Mouse (Mus musculus) forebrain, embryonic 14.5 days (tissue): Measurements from ENCODE around the gene Gtf3c2. TPM values are rescaled to one million over a fixed set of nuclear protein-coding genes. Genes with fewer than 3 reads are reported as not detected.

Source experiments
- ATAC-seq: fragments of 200-750 bp; cut with Nextera tagmentation; 2 replicates; pipeline ENCODE4 v1.8.0; 2017; ENCODE audit warnings: mild to moderate bottlenecking, moderate library complexity
- DNase-seq: peaks from one replicate; pipeline ENCODE4 v3.0.0-alpha.2; 2015; ENCODE audit warnings: low spot score
- H3K27ac ChIP-seq: fragments of 300-500 bp; sonication (generic); 2 replicates; pipeline ENCODE4 v1.5.1; 2014; ENCODE audit warnings: low read depth, mild to moderate bottlenecking, control low read depth, low read length, moderate library complexity
- H3K27me3 ChIP-seq: fragments of 300-500 bp; sonication (generic); replicated peaks from 2 replicates; pipeline ENCODE4 v1.6.1; 2014; ENCODE audit warnings: low read length, control low read depth, mixed read lengths; ENCODE audit not compliant: control insufficient read depth, insufficient read depth
- H3K36me3 ChIP-seq: fragments of 300-500 bp; sonication (generic); 2 replicates; pipeline ENCODE4 v1.6.1; 2014; ENCODE audit warnings: low read length, control low read depth; ENCODE audit not compliant: control insufficient read depth, insufficient read depth
- H3K4me1 ChIP-seq: fragments of 300-500 bp; sonication (generic); 2 replicates; pipeline ENCODE4 v1.6.1; 2014; ENCODE audit warnings: antibody characterized with exemption, low read length, control low read depth; ENCODE audit not compliant: control insufficient read depth, insufficient read depth
- H3K4me2 ChIP-seq: fragments of 300-500 bp; sonication (generic); 2 replicates; pipeline ENCODE4 v1.6.1; 2014; ENCODE audit warnings: mild to moderate bottlenecking, control low read depth, low read length
- H3K4me3 ChIP-seq: fragments of 300-500 bp; sonication (generic); 2 replicates; pipeline ENCODE4 v1.5.1; 2014; ENCODE audit warnings: low read depth, low read length, control low read depth
- H3K9ac ChIP-seq: fragments of 300-500 bp; sonication (generic); 2 replicates; pipeline ENCODE4 v1.6.1; 2014; ENCODE audit warnings: mild to moderate bottlenecking, low read length, control low read depth, moderate library complexity
- H3K9me3 ChIP-seq: fragments of 300-500 bp; sonication (generic); replicated peaks from 2 replicates; pipeline ENCODE4 v1.6.1; 2016; ENCODE audit warnings: low read length, control low read depth, mixed read lengths; ENCODE audit not compliant: control insufficient read depth
- WGBS: fragments of 180-500 bp; shearing (Covaris S2); extraction: QIAGEN DNeasy Blood & Tissue Kit; methylation state at CpG from one replicate; pipeline ENCODE4 v1.1.7; 2014; 5-methylcytosine and 5-hydroxymethylcytosine counted together
- polyA plus RNA-seq: library from polyadenylated mRNA; unstranded; fragments of >200 nt; fragmentation: Nextera tagmentation; extraction: Ambion mirVana; gene quantifications from 2 replicates; pipeline ENCODE4 v1.2.1, GENCODE M21; 2014

Gtf3c2 gene
- polyA plus RNA-seq, 1 experiment from 2014 or later: 45.7 TPM

GRCm38 (mm10) chr5:31137658-31138057, 42.3 kb downstream of the Gtf3c2 start:
- Histone ChIP-seq H3K27ac (no peak overlapping the region), H3K9ac (no peak overlapping the region), H3K36me3 (peaks cover 7% of the 10 kb centered on the region), H3K4me1 (no peaks in the 10 kb centered on the region), H3K4me3 (peak overlapping the region; percentile 15; the same call in 1 of the 2 replicates), H3K9me3 (no peaks in the 10 kb centered on the region), H3K27me3 (peaks cover 49% of the 10 kb centered on the region), H3K4me2 (peak overlapping the region; percentile 39)
- DNase-seq: no peak
- 1% methylated on average over 13 of the region's 13 CpGs for WGBS
- ATAC-seq: no peak

- Histone ChIP-seq H3K4me1 (no peaks in the 10 kb centered on the region), H3K36me3 (peaks cover 7% of the 10 kb centered on the region), H3K27me3 (peaks cover 49% of the 10 kb centered on the region), H3K27ac (no peak overlapping the region), H3K4me2 (peak overlapping the region; percentile 14; the same call in 1 of the 2 replicates), H3K9ac (no peak overlapping the region), H3K9me3 (no peaks in the 10 kb centered on the region), H3K4me3 (no peak overlapping the region)
- DNase-seq: no peak
- ATAC-seq: no peak
- under 1% methylated on average over 33 of the region's 33 CpGs for WGBS
These were observed 43.1 kb downstream of the Gtf3c2 start for GRCm38 (mm10) chr5:31136730-31137424.

- Histone ChIP-seq H3K27me3 (no peaks in the 10 kb centered on the region), H3K36me3 (no peaks in the 10 kb centered on the region), H3K9ac (no peak overlapping the region), H3K27ac (no peak overlapping the region), H3K4me2 (no peak overlapping the region), H3K9me3 (no peaks in the 10 kb centered on the region), H3K4me1 (no peaks in the 10 kb centered on the region), H3K4me3 (no peak overlapping the region)
- ATAC-seq (no peak), DNase-seq (no peak)
- WGBS: 42% methylated on average over 5 of the region's 5 CpGs
These were observed 53.9 kb downstream of the Gtf3c2 start for GRCm38 (mm10) chr5:31126050-31126449.

- no peaks in the 10 kb centered on the region for H3K27me3 ChIP-seq
- H3K9me3 ChIP-seq: no peaks in the 10 kb centered on the region
- no peak overlapping the region for H3K9ac ChIP-seq
- H3K4me1 ChIP-seq: no peaks in the 10 kb centered on the region
- no peak overlapping the region for H3K4me2 ChIP-seq
- 44% methylated on average over 2 of the region's 2 CpGs for WGBS
- DNase-seq (no peak), ATAC-seq (no peak)
- H3K27ac ChIP-seq: no peak overlapping the region
- H3K36me3 ChIP-seq: no peaks in the 10 kb centered on the region
- no peak overlapping the region for H3K4me3 ChIP-seq
These were observed 56.5 kb downstream of the Gtf3c2 start for GRCm38 (mm10) chr5:31123481-31123880.

GRCm38 (mm10) chr5:31121111-31121510, 58.8 kb downstream of the Gtf3c2 start:
- no peaks in the 10 kb centered on the region for H3K9me3 ChIP-seq
- H3K4me3 ChIP-seq: no peak overlapping the region
- no peak overlapping the region for H3K27ac ChIP-seq
- ATAC-seq: no peak
- no peaks in the 10 kb centered on the region for H3K4me1 ChIP-seq
- no peaks in the 10 kb centered on the region for H3K27me3 ChIP-seq
- H3K36me3 ChIP-seq: no peaks in the 10 kb centered on the region
- WGBS: 89% methylated on average over 8 of the region's 8 CpGs
- no peak overlapping the region for H3K9ac ChIP-seq
- no peak overlapping the region for H3K4me2 ChIP-seq
- DNase-seq: no peak

- Histone ChIP-seq H3K4me1 (no peaks in the 10 kb centered on the region), H3K36me3 (no peaks in the 10 kb centered on the region), H3K27me3 (no peaks in the 10 kb centered on the region), H3K4me2 (no peak overlapping the region), H3K9ac (no peak overlapping the region), H3K4me3 (no peak overlapping the region), H3K27ac (no peak overlapping the region), H3K9me3 (no peaks in the 10 kb centered on the region)
- DNase-seq (no peak), ATAC-seq (no peak)
- 31% methylated on average over 10 of the region's 10 CpGs for WGBS
These were observed 63.0 kb downstream of the Gtf3c2 start for GRCm38 (mm10) chr5:31116912-31117311.

- ATAC-seq (no peak), DNase-seq (no peak)
- H3K4me1 ChIP-seq: no peaks in the 10 kb centered on the region
- 51% methylated on average over 3 of the region's 3 CpGs for WGBS
- H3K9ac ChIP-seq: no peak within 1 kb of the TSS
- no peaks in the 10 kb centered on the region for H3K27me3 ChIP-seq
- H3K36me3 ChIP-seq: no peaks in the 10 kb centered on the region
- H3K9me3 ChIP-seq: no peaks in the 10 kb centered on the region
- H3K4me3 ChIP-seq: no peak within 1 kb of the TSS
- no peak within 1 kb of the TSS for H3K27ac ChIP-seq
- no peak within 1 kb of the TSS for H3K4me2 ChIP-seq
These were observed 63.6 kb downstream of the Gtf3c2 start, which contains the start of gene Trim54 for GRCm38 (mm10) chr5:31116354-31116753. Trim54 (plus strand) TSS chr5:31116712.

- Histone ChIP-seq H3K36me3 (no peaks in the 10 kb centered on the region), H3K27me3 (no peaks in the 10 kb centered on the region), H3K4me3 (no peak overlapping the region), H3K27ac (no peak overlapping the region), H3K9ac (no peak overlapping the region), H3K4me1 (no peaks in the 10 kb centered on the region), H3K4me2 (no peak overlapping the region), H3K9me3 (no peaks in the 10 kb centered on the region)
- ATAC-seq: no peak
- peak; percentile 24 for DNase-seq
- WGBS: 35% methylated on average over 7 of the region's 7 CpGs
These were observed 69.2 kb downstream of the Gtf3c2 start for GRCm38 (mm10) chr5:31110781-31111180.

- no peak for ATAC-seq
- no peaks in the 10 kb centered on the region for H3K36me3 ChIP-seq
- H3K9ac ChIP-seq: no peak within 1 kb of the TSS
- H3K4me2 ChIP-seq: no peak within 1 kb of the TSS
- H3K4me1 ChIP-seq: no peaks in the 10 kb centered on the region
- H3K27me3 ChIP-seq: no peaks in the 10 kb centered on the region
- 93% methylated on average over 18 of the region's 18 CpGs for WGBS
- H3K4me3 ChIP-seq: no peak within 1 kb of the TSS
- DNase-seq: no peak
- no peak within 1 kb of the TSS for H3K27ac ChIP-seq
- H3K9me3 ChIP-seq: no peaks in the 10 kb centered on the region
These were observed 71.9 kb downstream of the Gtf3c2 start, which contains the start of gene Slc30a3 for GRCm38 (mm10) chr5:31108000-31108490. Slc30a3 (minus strand) TSS chr5:31108237.
